Mouse (Mus musculus): ENCODE results near the gene Cnot6. TPM values are rescaled to one million over a fixed set of nuclear protein-coding genes. Genes with fewer than 3 reads are reported as not detected.

The Cnot6 gene
- polyA plus RNA-seq (2012), result 17.9 and 26.8 TPM in 2 replicates

GRCm38 (mm10) chr11:49712555-49713335, at the start of gene Cnot6:
Gene Cnot6, minus strand, starts transcription at chr11:49712723.

GRCm38 (mm10) chr11:49663310-49663709, 49.2 kb downstream of the Cnot6 start, which contains the start of gene Scgb3a1:
Gene Scgb3a1, plus strand, starts transcription at chr11:49663610.

Other genes with a start within 250 kb of the Cnot6 start
- gene Olfr1386, start 247.7 kb downstream of the Cnot6 start, polyA plus RNA-seq (2012), result not detected in 2 replicates
- 0.03 TPM in 1 of 2 replicates, not detected in the other for gene Olfr1385, start 223.7 kb downstream of the Cnot6 start, polyA plus RNA-seq (2012)
- gene Olfr1384, start 206.0 kb downstream of the Cnot6 start, polyA plus RNA-seq (2012), result not detected in 2 replicates
- gene Olfr1383, start 193.1 kb downstream of the Cnot6 start, polyA plus RNA-seq (2012), result not detected in 2 replicates
- not detected in 2 replicates for gene Olfr1382, start 184.5 kb downstream of the Cnot6 start, polyA plus RNA-seq (2012)
- gene Olfr1381, start 169.3 kb downstream of the Cnot6 start, polyA plus RNA-seq (2012), result not detected in 2 replicates
- not detected in 2 replicates for gene Olfr1380, start 155.8 kb downstream of the Cnot6 start, polyA plus RNA-seq (2012)
- gene Flt4, start 103.5 kb downstream of the Cnot6 start, polyA plus RNA-seq (2012), result 0.21 and 0.26 TPM in 2 replicates
- 0.26 TPM in 1 of 2 replicates, not detected in the other for gene Scgb3a1, start 49.1 kb downstream of the Cnot6 start, polyA plus RNA-seq (2012)
- 0.10 and 0.13 TPM in 2 replicates for gene Gfpt2, start 81.5 kb upstream of the Cnot6 start, polyA plus RNA-seq (2012)
- 9.4 and 11.7 TPM in 2 replicates for gene Mapk9, start 134.0 kb upstream of the Cnot6 start, polyA plus RNA-seq (2012)
- 0.28 and 0.48 TPM in 2 replicates for gene Rasgef1c, start 189.1 kb upstream of the Cnot6 start, polyA plus RNA-seq (2012)